Mouse (Mus musculus) right cerebral cortex, postnatal 25 days (tissue): ENCODE measurements around the gene Nrgn.

Source experiments
- DNase-seq: peaks from one replicate; pipeline ENCODE4 v3.0.0; 2022

The Nrgn gene

GRCm38 (mm10) chr9:37554279-37554678, 1.6 kb upstream of the Nrgn start:
- DNase-seq, result no peak

DNA sequence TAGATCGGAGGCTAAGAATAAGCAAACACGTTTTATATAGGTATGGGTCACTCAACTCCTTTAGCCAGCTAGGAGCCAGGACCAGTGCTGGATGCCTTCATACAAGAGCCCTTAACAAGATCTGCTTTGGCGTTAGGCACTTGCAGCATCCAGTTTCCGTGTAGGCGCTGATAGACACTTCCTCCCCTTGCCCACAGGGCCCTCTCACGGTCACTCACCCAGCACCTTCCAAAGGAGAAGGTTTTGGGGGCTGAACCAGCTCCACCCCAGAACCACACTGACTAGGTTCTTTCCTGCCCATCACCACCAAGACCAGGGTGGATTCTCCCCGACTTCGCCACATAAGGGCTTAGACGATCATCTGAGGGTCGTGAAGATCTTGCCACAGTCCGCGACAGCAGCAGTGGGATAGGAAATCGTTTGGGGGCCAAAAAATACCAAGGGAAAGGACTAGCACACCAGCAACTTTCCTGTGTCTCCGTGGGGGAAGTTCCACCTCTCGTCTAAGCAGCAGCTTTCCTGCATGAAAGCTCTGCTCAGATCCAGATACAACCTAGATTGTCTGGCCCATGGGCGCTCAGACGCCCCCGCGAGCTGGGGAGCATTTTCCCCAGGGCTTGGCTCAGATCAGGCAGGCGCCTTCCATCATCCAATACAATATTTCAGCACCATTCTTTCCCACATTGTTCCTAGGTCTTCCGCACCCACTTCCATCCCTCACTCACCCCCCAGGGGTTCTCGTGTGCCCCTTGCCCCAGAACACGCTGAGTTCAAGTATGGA, 763 bp downstream of the Nrgn start:
- peak; percentile 37 for DNase-seq

DNA sequence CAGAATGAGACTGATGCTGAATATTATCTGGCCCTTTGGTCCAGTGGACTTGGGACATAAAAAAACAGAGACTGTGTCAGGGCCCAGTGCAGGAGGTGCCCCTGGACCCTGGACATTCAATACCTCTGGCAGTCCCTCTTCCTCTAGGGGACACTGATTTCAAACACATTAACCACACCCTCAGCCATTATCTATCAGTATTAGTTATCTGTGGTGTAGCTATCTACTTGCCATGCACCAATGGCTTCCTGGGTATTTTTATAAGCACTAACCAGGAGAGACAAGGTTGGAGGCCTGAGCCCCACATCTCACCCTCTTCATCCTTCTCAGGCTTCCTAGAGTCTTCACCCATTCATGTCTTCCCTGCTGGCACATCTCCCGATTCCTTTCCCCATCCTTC, 2.3 kb downstream of the Nrgn start:
- no peak for DNase-seq

GRCm38 (mm10) chr9:37546889-37547288, 5.8 kb downstream of the Nrgn start:
- DNase-seq, result no peak

DNA sequence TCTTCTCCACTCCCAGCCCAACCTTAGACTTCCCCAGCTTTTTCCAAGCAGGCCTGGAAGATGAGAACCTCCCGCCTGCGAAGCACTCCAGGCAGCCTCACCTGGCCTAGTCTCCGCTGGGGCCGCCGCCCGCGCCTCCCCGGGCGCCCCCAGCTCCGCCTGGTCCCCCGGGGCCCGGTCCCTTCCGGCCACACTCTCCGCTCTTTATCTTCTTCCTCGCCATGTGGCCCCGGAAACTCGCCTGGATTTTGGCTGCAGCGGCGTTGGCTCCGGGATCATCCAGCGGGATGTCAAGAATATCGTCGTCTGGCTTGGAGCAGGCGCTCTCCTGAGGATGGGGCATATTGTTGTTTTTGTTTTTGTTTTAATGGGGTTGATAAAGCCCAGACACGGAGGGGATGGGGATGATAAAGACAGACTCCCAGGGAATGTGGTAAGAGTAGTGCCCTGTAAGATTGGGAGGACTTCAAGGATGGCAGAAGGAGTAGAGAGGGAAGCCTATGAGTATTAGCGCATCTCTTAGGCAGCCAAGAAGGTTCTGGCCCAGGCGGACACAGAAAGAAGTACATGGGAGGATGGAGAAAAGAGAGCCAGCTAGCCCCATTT, 6.8 kb downstream of the Nrgn start:
- DNase-seq, result no peak

DNA sequence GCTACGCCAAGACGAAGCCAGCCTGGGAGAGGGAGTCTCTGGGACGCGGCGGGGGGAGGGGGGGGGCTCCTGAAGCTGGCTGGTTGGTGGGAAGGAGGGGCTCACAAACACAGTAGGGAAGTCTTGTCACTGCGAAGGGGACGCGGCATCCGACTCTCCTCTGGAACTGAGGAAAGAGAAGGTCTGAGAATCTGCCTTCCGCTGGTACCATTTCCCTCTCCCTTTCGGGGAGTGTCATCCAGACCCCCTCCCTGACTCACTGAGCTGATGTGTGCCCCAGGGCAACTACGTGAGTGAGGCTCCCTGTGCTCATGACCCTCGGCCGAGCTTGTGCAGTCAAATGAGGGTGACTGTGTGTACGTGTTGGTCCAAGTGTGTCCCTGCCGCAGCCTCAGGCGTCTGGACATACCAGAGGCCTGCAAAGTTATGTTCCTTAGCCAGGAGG, 7.5 kb downstream of the Nrgn start:
- no peak for DNase-seq

DNA sequence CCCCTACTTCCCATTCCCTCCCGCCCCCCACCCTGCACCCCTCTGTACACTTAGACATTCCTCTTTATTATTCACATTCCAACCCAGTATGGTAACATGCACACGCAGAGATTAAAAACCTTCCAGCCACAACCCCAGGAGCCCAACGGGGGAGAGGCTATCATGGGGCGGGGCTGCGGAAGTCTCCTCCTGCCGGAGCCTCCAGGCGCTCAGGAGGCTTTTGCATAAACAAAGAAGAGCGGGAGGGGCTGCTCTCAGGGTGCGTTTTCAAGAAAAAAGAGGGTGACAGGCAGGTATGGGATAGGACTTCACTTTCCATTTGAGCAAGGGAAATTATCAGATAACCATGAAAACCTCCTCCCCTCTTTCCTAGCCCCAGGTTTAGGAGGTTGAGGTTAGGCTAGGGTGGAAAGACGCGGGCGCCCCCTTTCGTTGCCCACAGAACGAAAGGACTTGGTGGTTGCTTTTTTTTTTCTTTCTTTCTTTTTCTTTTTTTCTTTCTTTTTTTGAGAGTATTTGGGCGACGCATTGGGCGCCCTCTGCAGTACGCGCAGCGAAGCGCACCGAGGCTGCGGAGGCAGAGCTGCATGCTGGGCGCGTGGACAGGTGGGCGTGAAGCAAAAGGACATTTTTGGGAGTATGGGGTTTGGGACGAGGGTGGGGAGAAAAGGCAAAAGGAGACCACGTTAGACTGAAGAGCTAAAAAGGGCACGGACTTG, 8.1 kb downstream of the Nrgn start:
- peak; percentile 77 for DNase-seq

DNA sequence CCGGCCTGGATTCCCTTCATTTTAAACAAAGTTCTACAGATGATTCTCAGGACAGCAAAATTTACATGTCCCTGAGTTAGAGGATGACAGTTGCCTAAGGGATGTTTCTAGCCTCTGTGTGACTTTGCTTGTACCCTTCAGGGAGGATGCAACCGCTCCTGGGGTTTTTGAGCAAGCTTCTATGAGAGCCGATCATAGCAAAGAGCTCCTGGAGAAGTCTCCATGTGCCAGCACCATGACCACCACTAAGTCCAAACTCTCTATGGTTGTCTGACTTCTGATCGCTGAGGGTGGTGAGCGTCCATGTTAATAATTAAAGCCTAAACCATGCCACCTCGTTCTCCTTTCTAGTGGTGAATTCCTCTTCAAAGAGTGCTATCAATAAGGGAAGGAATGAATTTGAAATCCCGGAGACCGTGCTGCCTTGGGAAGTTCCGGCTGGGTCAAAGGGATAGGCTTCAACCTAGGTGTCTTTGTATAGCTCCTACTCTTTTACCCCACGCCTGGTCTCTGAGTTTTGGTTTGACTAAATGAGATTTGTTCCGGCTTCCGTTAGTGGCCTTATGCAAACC, 8.7 kb downstream of the Nrgn start:
- DNase-seq, result no peak

DNA sequence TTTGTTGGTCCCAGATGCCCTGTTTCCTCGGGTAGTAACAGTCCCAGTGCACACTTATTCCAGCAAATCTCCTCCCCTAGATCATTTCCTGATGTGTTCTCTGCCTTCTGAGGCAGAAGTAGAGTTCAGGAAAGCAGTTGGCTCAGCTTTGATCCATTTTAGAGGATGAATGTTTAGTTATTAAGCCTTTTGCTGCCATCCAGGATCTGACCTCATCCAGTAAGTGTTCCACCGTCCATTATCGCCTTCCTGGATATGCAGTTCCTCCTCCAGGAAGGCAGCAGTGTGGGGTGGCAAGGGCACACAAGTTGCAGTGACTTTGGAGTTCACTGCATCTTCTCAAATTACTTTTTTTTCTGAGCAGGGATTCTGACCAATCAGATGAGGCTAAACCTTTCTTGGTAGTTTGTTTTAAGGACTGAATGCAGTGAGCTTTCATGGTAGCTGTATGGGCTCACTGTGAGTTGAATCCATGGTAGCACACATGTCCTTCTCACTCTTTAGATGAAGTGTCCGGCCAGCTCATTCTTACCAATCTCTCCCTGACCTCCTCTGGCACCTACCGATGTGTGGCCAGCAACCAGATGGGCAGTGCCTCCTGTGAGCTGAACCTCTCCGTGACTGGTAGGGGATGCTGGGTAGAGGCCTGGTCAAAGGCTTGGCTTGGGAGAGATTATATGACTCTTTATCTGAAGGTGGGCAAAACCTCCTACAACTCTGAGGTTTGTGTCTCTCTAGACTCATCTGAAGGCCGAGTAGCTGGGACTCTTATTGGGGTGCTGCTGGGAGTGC, 10.7 kb downstream of the Nrgn start:
- no peak for DNase-seq

DNA sequence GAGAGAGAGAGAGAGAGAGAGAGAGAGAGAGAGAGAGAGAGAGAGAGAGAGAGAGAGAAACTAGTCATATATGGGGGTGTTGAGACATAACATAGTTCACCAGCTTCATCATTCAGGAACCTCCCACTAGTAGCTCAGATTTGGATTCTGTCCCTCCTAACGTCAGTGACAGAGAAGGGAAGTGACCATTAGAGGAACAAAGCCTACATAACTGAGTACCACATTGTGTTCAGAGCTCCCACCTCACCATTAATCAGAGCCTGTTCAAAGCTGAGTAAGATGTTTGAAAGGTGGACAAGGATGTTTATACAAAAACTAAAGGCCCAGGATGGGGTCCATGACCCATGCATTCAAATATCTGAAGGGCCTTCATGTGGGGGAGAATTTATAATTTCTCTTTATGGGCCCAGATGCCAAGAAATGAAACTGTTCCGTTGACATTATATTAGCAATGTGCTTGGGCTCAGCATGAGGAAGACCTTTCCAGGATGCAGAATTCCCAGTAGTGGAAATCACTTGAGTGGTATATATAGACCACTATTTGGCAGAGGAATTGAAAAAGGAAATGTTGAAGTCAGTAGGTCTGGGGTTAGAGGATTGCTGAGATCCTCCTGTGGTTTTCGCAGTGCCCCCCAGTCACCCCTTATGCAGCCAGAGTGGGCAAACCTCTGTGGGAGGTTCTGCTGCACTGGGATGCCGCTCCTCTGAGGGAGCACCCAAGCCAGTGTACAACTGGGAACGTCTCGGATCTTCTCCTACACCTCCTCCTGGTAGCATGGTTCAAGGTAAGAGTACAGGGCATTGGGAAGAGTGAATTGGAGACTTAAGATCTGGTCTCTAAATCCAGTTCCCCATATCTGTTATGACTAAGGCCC, 11.8 kb downstream of the Nrgn start:
- no peak for DNase-seq

DNA sequence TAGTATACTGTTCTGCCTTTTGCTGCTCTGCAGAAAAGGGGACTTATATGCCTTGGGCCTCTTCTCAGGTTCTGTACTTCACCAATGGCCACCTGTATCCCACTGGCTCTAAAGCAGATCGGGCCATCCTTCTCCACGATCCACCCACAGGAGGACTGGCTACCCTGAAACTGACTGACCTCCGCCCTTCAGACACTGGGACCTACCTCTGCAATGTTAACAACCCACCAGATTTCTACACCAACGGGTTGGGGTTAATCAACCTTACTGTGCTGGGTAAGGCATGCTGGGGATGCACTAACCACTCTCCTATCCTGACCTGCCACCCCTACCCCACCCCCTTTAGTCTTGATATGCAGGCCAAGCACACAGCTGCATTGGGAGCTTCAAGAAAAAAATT, 12.5 kb downstream of the Nrgn start:
- DNase-seq, result no peak

DNA sequence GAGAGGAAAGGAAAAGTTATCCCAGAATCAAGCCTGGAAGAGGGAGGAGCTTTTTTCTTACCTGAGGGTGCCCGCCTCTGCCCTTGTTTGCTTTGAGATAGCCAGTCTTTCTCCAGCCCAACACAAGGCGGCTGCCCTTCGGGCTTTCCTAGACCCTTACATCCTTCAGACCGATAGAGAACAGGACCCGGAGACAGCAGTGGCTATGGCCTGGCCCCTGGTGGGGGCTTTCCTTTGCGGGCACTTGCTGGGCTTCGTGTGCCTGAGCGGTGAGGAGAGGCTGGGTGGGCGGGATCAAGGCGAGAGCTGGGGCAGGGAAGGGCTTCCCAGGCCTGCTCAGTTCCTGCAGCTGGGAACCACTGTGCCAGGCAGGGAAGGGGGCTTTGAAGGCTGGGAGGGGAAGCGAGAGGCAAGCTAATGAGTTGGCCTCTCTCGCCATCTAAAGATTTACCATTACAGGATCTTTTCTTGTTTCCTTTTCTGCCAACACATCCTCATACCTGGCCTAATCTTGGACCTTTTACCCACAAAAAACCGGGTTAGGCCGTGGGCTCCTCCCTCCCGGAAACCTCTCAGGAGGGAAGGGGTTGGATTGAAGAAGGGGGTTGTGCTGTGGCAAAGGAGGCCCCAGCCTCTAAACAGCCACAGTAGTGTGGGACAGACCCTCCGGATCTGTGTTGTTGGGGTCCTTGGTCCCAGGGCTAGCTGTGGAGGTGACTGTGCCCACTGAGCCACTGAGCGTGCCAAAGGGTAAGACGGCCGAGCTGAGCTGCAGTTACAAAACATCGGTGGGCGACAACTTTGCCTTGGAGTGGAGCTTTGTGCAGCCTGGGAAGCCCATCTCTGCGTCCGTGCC, 13.3 kb downstream of the Nrgn start, which contains the start of gene Vsig2:
Gene Vsig2, plus strand, starts transcription at position 86 of the 856 bp plus-strand sequence.
- DNase-seq, result no peak

- no peak for DNase-seq
Observed at GRCm38 (mm10) chr9:37537658-37538250, 14.9 kb downstream of the Nrgn start.

GRCm38 (mm10) chr9:37536851-37537250, 15.9 kb downstream of the Nrgn start:
- DNase-seq, result no peak

DNA sequence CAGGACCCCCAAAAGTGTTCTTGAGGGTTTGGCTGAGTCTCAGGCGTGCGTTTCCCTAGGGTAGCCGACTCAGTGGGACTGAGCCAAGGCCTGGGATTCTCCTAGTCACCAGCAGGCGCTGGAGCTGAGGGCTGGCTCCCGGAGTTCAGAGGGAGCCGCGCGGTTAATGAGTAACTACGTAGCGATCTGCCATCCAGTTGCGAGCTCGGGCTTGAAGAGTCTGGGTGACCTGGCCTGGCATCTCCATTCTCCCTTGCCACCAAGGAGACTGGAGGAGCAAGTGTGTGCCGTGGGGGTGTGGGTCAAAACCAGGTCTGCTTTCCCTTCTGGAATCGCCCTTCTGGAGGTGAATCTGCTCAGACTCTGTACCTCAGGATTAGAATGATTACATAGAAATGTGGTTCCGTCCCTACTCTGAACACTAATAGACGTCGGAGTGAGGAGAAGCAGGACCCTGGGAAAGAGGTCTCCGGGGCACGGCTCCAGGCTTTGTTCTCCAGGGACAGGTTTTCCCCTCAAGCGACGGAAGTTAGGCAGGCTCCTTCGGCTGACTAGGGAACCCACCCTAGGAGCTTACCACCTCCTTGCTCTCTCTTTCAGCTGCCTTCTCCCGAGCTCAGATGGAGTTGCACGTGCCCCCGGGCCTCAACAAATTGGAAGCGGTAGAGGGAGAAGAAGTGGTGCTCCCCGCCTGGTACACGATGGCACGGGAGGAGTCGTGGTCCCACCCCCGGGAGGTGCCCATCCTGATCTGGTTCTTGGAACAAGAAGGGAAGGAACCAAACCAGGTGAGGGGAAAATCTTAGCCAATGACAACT, 21.6 kb downstream of the Nrgn start:
- DNase-seq, result no peak

DNA sequence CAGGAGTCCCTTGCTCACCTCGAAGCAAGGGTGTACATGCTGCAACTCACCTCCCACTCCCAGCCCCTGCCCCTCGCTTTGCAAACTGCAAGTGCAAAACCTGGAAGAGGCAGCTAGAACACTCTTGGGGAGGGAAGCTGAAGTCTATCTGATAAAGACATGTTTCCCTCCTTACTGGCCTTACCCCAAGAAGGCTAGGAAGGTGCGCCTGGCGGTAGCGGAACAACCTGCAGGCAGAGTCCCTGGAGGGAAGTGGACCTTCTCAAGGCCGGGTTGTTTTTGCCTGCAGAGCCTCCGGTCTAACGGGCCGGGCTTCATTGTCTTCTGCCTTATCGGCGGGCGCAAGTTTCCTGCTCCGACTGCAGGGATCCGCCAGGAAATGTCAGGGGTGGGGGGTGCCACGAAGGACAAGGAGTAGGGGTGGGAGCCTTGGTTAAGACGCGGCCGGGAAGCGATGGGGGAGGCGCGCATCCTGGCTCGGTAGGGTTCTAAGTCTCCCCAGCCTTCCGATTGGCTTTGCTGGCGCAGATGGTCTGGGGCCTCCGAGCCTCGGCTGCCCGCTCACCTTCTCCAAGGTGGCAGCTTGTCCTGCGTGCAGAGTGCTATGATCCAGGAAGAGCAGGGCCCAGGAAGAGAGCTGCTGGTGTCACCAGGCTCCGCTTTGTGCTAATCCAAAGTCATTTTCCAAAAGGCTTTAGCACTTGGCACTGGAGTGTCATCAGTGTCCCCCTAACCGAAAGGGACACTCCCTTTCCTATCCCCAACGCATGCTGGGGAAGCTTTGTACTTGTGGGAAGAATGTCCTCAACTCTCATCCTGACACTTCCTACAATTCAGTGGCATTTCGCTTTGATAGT, 22.4 kb downstream of the Nrgn start:
- no peak for DNase-seq

GRCm38 (mm10) chr9:37528225-37528970, 24.3 kb downstream of the Nrgn start:
- no peak for DNase-seq
